Mouse (Mus musculus): ENCODE measurements around the gene Alox12. TPM values are rescaled to one million over a fixed set of nuclear protein-coding genes. Genes with fewer than 3 reads are reported as not detected.

The Alox12 gene
- total RNA-seq, 2 experiments from 2014 or later: 1.6 to 1.9 TPM

DNA sequence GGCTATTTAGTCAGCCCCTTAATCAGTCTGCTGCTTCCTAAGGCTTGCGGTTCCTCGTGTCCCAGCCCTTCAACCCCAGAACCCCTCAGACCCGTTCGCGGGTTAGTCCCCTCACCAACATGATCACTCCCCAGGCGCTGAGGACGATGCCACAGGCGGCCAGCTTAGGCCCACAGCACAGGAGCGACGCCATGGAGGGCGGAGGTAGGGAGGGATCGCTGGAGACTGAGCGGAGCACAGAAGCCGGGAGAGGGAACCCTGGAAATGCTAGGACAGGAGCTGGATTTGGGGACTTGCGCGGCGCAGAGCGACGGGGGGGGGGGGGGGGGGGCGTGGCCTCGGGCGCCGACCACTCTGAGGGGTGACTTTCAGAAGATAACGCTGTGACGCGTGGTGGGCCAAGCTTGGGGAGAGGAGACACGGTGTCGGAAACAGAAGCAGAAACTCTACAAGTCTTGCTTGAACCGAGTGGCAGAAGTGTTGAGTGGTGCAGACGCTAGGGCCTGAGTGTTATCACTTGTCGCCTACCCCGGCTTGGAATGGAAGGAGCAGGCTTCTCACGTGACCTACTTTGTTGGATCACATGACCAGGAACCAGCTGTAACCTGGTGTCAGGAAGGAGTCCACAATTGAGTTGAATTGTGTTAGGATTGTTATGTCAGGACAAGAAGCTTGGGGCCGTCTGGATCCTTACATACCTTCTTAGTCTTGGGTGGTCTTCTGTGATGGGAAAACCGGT lies 15.4 kb downstream of the Alox12 start, which contains the start of the genes Gm21988 and Rnasek:
Gene Gm21988, minus strand, starts transcription at position 290 of the 739 bp plus-strand sequence.
Gene Rnasek, minus strand, starts transcription at position 302 of the 739 bp plus-strand sequence.
- peak; percentile 89 to 92 for DNase-seq

GRCm38 (mm10) chr11:70238591-70239440 lies 16.3 kb downstream of the Alox12 start:
- DNase-seq: peak in 1 of 2 experiments; percentile 52

DNA sequence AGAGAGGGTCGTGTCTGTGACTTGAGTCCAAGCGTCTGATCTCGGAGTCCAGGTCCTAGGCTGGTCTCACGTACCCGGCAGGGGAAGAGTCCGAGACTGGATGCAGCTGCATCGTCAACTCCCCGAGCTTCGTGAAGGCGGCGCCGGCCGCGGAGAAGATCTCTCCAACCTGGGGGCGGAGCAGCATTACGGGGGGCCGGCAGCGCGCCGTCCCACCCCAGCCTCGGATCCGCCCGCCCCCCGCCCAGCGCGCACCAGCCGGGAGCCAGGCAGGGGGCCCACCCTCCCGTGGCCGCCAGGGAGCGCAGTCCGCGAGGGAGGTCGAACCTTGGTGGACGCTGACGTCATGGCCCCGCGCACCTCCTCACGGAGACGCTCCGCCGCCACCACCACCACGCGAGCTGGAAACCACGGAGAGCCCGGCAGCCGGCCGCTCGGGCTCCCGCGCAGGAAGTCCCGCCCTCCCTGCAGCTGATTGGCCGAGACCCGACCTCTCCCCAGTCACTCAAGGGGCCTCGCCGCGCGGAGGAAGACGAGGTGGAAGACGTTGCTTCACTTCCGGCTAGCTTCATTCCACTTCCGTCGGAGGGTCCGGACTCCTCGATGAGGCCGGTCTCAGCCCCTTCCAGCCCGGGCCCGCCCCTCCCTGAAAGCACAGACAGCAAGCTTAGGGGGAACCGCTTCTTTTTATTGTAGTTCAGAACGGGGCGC lies 17.5 kb downstream of the Alox12 start, which contains the start of gene 0610010K14Rik:
Gene 0610010K14Rik, minus strand, starts transcription at position 458 of the 711 bp plus-strand sequence.
- peak; percentile 99 for DNase-seq

- DNase-seq: peak in 1 of 2 experiments; percentile 38
These were observed 18.4 kb downstream of the Alox12 start for GRCm38 (mm10) chr11:70236717-70237116.

DNA sequence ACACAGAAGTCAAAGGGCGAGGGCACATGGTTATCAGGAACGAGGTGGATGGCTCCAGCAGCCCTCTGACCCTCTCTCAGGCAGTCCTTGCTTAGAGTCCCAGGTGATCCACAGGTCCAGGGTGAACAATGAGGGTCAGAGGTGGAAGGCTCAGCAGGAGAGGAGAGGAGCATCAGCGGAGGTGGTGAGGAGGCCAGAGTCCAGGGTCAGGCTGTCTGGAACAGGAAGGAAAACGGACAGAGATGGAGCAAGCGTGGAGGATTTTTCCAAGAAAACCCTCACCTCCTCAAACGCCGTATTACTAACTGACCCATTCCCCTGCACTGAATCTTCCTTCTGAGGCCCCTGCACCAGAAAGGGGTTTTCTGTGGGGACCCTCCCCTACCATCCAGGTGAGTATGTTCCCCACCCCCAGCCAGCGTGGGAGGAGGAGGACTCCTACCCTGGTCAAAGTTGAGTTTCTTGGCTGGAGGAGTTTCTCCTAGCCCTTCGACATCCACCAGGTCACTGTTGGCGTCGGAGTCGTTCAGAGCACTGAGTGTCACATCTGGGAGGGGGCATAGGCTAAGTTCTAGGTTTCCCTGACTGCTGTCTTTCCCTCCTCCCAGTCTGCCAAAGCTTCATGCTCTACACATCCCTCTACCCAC lies 19.8 kb downstream of the Alox12 start:
- no peak for DNase-seq

DNA sequence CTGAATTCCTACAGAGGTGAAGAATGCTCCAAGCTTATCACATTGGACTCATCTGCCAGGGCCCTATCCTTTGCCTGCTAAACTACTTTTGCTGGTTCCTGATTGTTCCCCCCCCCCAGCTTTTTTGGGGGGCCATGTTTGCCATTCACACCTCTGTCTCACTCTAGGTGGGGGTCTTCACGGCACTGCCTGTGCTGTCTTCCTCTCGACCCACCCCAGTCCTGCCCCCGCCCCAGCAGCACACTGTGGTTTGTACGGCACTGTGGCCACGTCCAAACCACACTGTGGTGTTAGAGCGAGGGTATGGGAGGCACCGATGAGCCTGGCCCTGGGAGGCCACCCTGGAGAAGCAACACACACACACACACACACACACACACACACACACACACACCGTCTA lies 20.7 kb downstream of the Alox12 start:
- DNase-seq: no peak

GRCm38 (mm10) chr11:70234037-70234436 lies 21.1 kb downstream of the Alox12 start:
- DNase-seq: peak; percentile 57 to 70

- DNase-seq: peak in 1 of 2 experiments; percentile 60
These were observed 22.1 kb downstream of the Alox12 start for GRCm38 (mm10) chr11:70233016-70233415.

- peak; percentile 69 to 80 for DNase-seq
These were observed 22.6 kb downstream of the Alox12 start for GRCm38 (mm10) chr11:70232546-70232945.

DNA sequence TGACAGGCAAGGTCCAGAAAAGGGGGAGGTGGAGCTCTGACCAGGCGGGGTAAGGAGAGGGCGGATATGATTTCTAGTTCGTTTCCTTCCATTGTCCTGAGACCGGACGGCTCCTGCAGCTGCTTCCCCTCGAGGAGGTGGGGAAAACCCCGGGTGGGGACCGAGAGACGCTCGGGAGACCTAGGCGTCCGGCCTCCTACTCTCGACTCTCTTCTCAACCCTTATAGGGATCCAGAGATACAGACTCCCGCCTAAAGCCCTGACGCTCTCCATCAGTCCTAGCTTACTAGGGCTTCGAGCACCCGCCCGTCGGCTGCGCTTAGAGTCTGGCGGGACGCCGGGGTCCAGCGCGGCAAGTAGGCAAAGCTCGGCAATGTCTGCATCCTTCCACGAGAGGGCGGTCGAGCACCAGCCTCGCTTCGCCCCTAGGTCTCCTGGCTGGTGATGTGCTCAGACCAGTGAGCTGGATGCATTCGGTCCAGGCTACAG lies 24.9 kb downstream of the Alox12 start:
- peak; percentile 92 to 93 for DNase-seq

- DNase-seq: peak; percentile 65 to 66
These were observed 25.7 kb downstream of the Alox12 start, which contains the start of gene Bcl6b for GRCm38 (mm10) chr11:70229260-70230010. Gene Bcl6b, minus strand, starts transcription at chr11:70229798.

DNA sequence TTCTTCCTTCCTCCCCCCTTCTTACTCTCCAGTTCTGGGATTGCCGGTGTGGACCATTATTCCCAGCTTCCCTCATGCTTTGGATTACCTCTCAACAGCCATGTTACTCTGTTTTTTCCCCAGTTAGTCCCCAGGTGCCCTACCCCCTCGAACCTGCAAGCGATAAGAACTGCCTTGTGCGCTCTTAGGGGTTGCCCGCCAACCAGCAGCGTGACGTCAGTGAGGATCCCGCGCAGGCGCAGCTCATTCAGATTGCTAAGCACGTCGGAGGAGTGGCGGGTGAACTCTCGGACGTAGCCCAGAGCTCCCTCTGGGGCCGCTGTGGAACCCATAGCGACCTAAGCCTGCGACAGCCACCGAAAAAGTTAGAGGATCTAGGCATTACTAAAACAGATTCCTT lies 26.3 kb downstream of the Alox12 start:
- peak; percentile 92 for DNase-seq

- peak in 1 of 2 experiments; percentile 13 for DNase-seq
These were observed 27.4 kb downstream of the Alox12 start for GRCm38 (mm10) chr11:70227661-70228245.

DNA sequence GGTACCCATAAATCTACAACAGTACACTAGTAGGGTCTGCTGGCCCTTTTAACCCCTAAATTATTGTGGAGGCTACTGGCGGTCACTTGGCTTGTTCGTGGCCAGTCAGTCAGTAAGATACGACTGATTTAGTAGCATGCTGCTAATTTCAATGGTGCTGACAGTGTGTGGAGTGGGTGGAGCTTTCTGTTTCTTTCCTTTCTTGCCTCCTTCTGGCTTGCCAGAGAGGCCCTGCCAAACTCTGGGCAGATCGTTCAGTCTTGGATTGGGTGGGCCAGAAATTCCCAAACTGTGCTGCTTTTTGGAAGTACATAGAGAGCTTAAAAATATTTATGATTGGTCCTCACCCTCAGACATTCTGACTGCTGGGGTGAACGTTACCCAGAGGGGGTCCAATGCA lies 28.0 kb downstream of the Alox12 start:
- peak in 1 of 2 experiments; percentile 38 for DNase-seq

DNA sequence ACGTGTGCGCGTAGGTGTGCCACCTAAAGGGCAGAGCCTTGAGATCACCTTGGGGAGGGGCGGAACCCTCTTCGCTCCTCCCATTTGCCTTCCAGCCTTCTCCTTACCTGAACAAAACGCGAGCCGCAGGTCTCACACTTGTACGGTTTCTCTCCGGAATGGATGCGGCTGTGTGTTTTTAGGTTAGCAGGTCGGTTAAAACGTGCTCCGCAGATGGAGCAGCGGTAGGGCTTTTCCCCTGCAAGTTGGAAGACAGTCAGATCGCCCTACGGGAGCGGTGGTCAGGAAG lies 28.6 kb downstream of the Alox12 start:
- DNase-seq: peak in 1 of 2 experiments; percentile 21

GRCm38 (mm10) chr11:70225798-70226601 lies 29.2 kb downstream of the Alox12 start:
- peak in 1 of 2 experiments; percentile 31 for DNase-seq

DNA sequence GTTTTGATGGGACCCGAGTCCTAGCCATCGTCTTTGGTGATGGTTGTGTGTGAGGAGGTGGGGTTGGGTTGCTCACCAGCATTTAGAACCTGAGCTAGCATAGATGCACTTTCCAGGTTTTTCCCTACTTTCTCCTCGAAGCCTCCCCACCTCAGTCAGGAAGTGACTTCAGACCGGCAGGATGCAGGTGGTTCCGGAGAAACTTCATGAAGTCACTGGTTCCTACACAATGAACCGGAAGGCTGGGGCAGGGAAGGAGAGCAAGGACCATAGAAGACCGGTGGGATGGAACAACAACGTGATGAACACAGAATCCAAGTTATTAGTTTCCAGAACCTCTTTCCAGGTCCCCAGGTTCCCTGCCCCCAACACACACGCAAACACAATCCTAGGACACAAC lies 31.4 kb downstream of the Alox12 start:
- DNase-seq: peak; percentile 71 to 89

- DNase-seq: peak; percentile 65 to 81
These were observed 33.3 kb downstream of the Alox12 start for GRCm38 (mm10) chr11:70221603-70222500.
